In the genomic region with DNA sequence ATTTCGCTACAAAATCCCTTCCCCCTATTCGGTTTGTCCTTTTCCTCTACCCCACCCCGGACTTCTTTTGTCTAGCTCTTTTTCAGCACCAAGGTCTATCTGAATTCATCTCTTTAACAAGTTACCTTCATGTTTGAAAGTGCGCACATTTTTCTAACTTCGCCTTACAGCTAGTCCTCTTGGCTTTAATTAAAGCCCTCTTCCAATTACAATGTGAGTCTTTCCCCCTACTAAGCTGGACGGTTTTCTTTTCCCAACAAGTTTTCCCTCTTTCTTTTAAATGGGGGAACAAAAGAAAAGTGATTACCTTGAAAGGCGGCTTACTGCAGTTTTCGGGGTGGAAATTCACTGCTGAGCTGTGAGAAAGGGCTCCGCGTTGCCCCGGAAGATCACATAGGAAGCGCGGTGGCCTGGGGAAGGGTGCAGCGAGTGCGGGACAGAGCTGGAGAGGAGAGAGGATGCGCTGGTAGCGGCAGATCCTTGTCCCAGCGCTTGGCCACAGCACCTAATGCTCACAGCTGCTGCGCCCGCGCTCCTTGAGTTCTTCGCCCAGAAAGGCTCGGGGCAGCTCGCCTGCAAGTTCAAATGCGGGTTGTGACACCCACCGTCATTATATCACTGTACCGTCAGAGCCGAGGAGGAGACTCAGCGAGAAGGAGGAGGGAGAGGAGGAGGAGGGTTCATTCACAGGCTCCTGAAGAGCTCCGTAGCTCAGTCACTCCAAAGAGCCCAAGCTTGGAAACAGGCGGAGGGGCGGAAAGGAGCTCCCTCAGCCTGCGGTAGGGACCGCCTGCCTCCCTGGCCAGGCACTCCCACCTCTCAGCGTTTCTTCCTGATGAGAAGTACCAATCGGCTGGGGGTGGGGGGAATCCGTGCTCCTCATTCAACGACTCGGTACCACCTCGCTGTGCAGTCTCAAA, we compare ENCODE assay signal across 8 mouse cellular contexts. TPM values are rescaled to one million over a fixed set of nuclear protein-coding genes. Genes with fewer than 3 reads are reported as not detected.
A peak's percentile ranks its signal among the peaks of the same experiment; 100 is the strongest.
DNase-seq lines count a peak whose midpoint lies in the region; ATAC-seq and TF ChIP-seq lines count a peak whose summit lies in the region.

TSS of gene Vcan (minus strand) at position 744 of the 920 bp plus-strand sequence.

- under 1% methylated on average over 40 of the region's 40 CpGs for WGBS in forebrain, embryonic 11.5 days
- WGBS in heart, embryonic 15.5 days, result under 1% methylated on average over 40 of the region's 40 CpGs
- under 1% methylated on average over 40 of the region's 40 CpGs for WGBS in lung, postnatal 0 days

- TF ChIP-seq CTCF in layer of hippocampus, adult 2 months (conservative IDR thresholded peaks at IDR 0.05), result no peak
- TF ChIP-seq CTCF in lung, postnatal 0 days (IDR thresholded peaks at IDR 0.05), result no peak

- H3K4me2 ChIP-seq in forebrain, embryonic 11.5 days (ENCODE audit: low read depth, low read length, severe bottlenecking), result peak within 1 kb of the TSS; percentile 68
- H3K4me2 ChIP-seq in heart, embryonic 15.5 days, result peak within 1 kb of the TSS; percentile 93
- H3K4me2 ChIP-seq in lung, postnatal 0 days (replicated peaks; ENCODE audit: low read depth, low read length), result peak within 1 kb of the TSS; percentile 91

- peak within 1 kb of the TSS; percentile 85 for H3K27ac ChIP-seq in forebrain, embryonic 11.5 days (ENCODE audit: low read depth, low read length)
- peak within 1 kb of the TSS; percentile 96 for H3K27ac ChIP-seq in heart, embryonic 15.5 days
- H3K27ac ChIP-seq in layer of hippocampus, adult 2 months, result no peak within 1 kb of the TSS
- no peak within 1 kb of the TSS for H3K27ac ChIP-seq in lung, postnatal 0 days (ENCODE audit: low read length)

- no peaks in the 10 kb centered on the region for H3K9me3 ChIP-seq in forebrain, embryonic 11.5 days (ENCODE audit: control insufficient read depth, low read length)
- H3K9me3 ChIP-seq in heart, embryonic 15.5 days (replicated peaks), result no peaks in the 10 kb centered on the region
- no peaks in the 10 kb centered on the region for H3K9me3 ChIP-seq in lung, postnatal 0 days (ENCODE audit: low read length)

- H3K4me3 ChIP-seq in forebrain, embryonic 11.5 days (ENCODE audit: low read depth, low read length), result peak within 1 kb of the TSS; percentile 55
- H3K4me3 ChIP-seq in heart, embryonic 15.5 days, result peak within 1 kb of the TSS; percentile 81
- H3K4me3 ChIP-seq in layer of hippocampus, adult 2 months, result peak within 1 kb of the TSS; percentile 66
- H3K4me3 ChIP-seq in lung, postnatal 0 days (ENCODE audit: low read depth, low read length), result peak within 1 kb of the TSS; percentile 64

- H3K36me3 ChIP-seq in forebrain, embryonic 11.5 days (ENCODE audit: control insufficient read depth, insufficient read depth, low read length), result no peaks in the 10 kb centered on the region
- H3K36me3 ChIP-seq in heart, embryonic 15.5 days, result no peaks in the 10 kb centered on the region
- H3K36me3 ChIP-seq in lung, postnatal 0 days (ENCODE audit: insufficient read depth, low read length), result no peaks in the 10 kb centered on the region

- ATAC-seq in forebrain, embryonic 11.5 days (replicated peaks; ENCODE audit: low FRiP score), result peak; percentile 62
- peak; percentile 54 for ATAC-seq in heart, embryonic 15.5 days (replicated peaks; ENCODE audit: insufficient number of reproducible peaks, insufficient read depth, low FRiP score, low read depth)
- peak; percentile 11 for ATAC-seq in lung, postnatal 0 days

- H3K4me1 ChIP-seq in forebrain, embryonic 11.5 days (replicated peaks; ENCODE audit: control insufficient read depth, insufficient read depth, low read length), result peaks cover 5% of the 10 kb centered on the region; the same call in 1 of the 2 replicates
- H3K4me1 ChIP-seq in heart, embryonic 15.5 days (replicated peaks), result peaks cover 26% of the 10 kb centered on the region
- peaks cover 3% of the 10 kb centered on the region; the same call in 1 of the 2 replicates for H3K4me1 ChIP-seq in lung, postnatal 0 days (ENCODE audit: insufficient read depth, low read depth, low read length)

- no peaks in the 10 kb centered on the region for H3K27me3 ChIP-seq in forebrain, embryonic 11.5 days (ENCODE audit: control insufficient read depth, insufficient read depth, low read length)
- H3K27me3 ChIP-seq in heart, embryonic 15.5 days, result no peaks in the 10 kb centered on the region
- no peaks in the 10 kb centered on the region for H3K27me3 ChIP-seq in lung, postnatal 0 days (replicated peaks; ENCODE audit: insufficient read depth, low read length)

- TF ChIP-seq EP300 in lung, postnatal 0 days (IDR thresholded peaks at IDR 0.05), result no peak

- H3K9ac ChIP-seq in forebrain, embryonic 11.5 days (ENCODE audit: low read length), result peak within 1 kb of the TSS; percentile 79
- H3K9ac ChIP-seq in heart, embryonic 15.5 days, result peak within 1 kb of the TSS; percentile 74
- peak within 1 kb of the TSS; percentile 6; the same call in 1 of the 2 replicates for H3K9ac ChIP-seq in lung, postnatal 0 days (replicated peaks; ENCODE audit: low read depth)

- peak; percentile 26 for DNase-seq in CD4-positive, CD25-positive, alpha-beta regulatory T cell, adult 2 months (ENCODE audit: low read depth, low spot score)
- DNase-seq in adrenal gland, postnatal 10 days, result peak; percentile 33
- DNase-seq in forebrain, embryonic 11.5 days (ENCODE audit: low spot score), result peak; percentile 86
- peak in 1 of 2 experiments; percentile 10 for DNase-seq in layer of hippocampus, adult 2 months (ENCODE audit: low spot score in 2 of 2)
- peak; percentile 71 for DNase-seq in lung, postnatal 0 days (ENCODE audit: low spot score)
- DNase-seq in ovary, postnatal 36 days (ENCODE audit: low spot score), result peak; percentile 57
- DNase-seq in spleen, postnatal 14 days (ENCODE audit: low spot score in 2 of 2), result no peak

RNA-seq across cellular contexts. Expression of gene Vcan, which starts in this region (rescaled TPM):
- total RNA-seq in adrenal gland, postnatal 10 days (2021), result 10 to 100 TPM; 14.4 to 16.1 TPM
- 59.5 and 61.9 TPM in 2 replicates for polyA plus RNA-seq in forebrain, embryonic 11.5 days (2014; fragmentation: Nextera tagmentation; extraction: Ambion mirVana)
- 49.3 and 49.4 TPM in 2 replicates for polyA plus RNA-seq in heart, embryonic 15.5 days (2015; fragmentation: Nextera tagmentation; extraction: Ambion mirVana)
- 10 to 100 TPM; 15.7 to 16.8 TPM for total RNA-seq in layer of hippocampus, adult 2 months (2021)
- 12.1 and 12.3 TPM in 2 replicates for polyA plus RNA-seq in lung, postnatal 0 days (2015; fragmentation: Nextera tagmentation; extraction: Ambion mirVana)

Comparison
In these comparisons a context has a peak if more than half of its experiments do, and no peak if none do; other contexts are left out.
1. DNase-seq: peak in CD4-positive, CD25-positive, alpha-beta regulatory T cell, adult 2 months (single experiment), adrenal gland, postnatal 10 days (single experiment), forebrain, embryonic 11.5 days (single experiment), lung, postnatal 0 days (single experiment) and ovary, postnatal 36 days (single experiment); none in spleen, postnatal 14 days (0 of 2).
2. ATAC-seq: peak in every context shown above with its lines; median percentile 62 in forebrain, embryonic 11.5 days; 54 in heart, embryonic 15.5 days; 11 in lung, postnatal 0 days.
3. H3K27ac ChIP-seq: peak in forebrain, embryonic 11.5 days (single experiment) and heart, embryonic 15.5 days (single experiment); none in layer of hippocampus, adult 2 months (single experiment) and lung, postnatal 0 days (single experiment).
4. H3K9ac ChIP-seq: peak in every context shown above with its lines; median percentile 79 in forebrain, embryonic 11.5 days; 74 in heart, embryonic 15.5 days; 6 in lung, postnatal 0 days.
5. Peak in every context shown above with its lines, with median percentiles within 50 percentile points of each other: H3K4me2 ChIP-seq and H3K4me3 ChIP-seq.